Mouse (Mus musculus): ENCODE measurements at regions not wholly inside any gene's neighbourhood (a gene's known extent, or its start where the extent isn't known, plus 50 kb on each side); places are given as distances from the start of the nearest gene placed in this dataset.
A peak's percentile ranks its signal among the peaks of the same experiment; 100 is the strongest.

- Histone ChIP-seq H3K9me3 (no peaks in the 10 kb centered on the region), H3K4me2 (no peak overlapping the region), H3K36me3 (no peaks in the 10 kb centered on the region), H3K4me3 (no peak overlapping the region), H3K27ac (replicated peaks) (no peak overlapping the region), H3K4me1 (replicated peaks) (peaks cover 31% of the 10 kb centered on the region), H3K27me3 (no peaks in the 10 kb centered on the region; the same call in 1 of the 2 replicates), H3K9ac (no peak overlapping the region)
- 86% methylated on average over 10 of the region's 10 CpGs for WGBS
- no peak for ATAC-seq (ENCODE audit: low read depth)
Measured at GRCm38 (mm10) chr13:107944831-107945230, 99.4 kb upstream of the Smim15 start.

GRCm38 (mm10) chr13:107942979-107943378, 101.3 kb upstream of the Smim15 start:
- no peak for ATAC-seq (ENCODE audit: low read depth)
- no peaks in the 10 kb centered on the region for H3K9me3 ChIP-seq
- no peak overlapping the region for H3K9ac ChIP-seq
- H3K36me3 ChIP-seq, result no peaks in the 10 kb centered on the region
- no peak overlapping the region for H3K4me3 ChIP-seq
- 49% methylated on average over 4 of the region's 4 CpGs for WGBS
- 0 out of 2 replicates have a peak overlapping the region, but pooled peaks have one; percentile 39 for H3K27ac ChIP-seq (replicated peaks)
- no peak overlapping the region for H3K4me2 ChIP-seq
- peaks cover 32% of the 10 kb centered on the region for H3K4me1 ChIP-seq (replicated peaks)
- H3K27me3 ChIP-seq, result no peaks in the 10 kb centered on the region; the same call in 1 of the 2 replicates

- Histone ChIP-seq H3K27me3 (no peaks in the 10 kb centered on the region; the same call in 1 of the 2 replicates), H3K27ac (replicated peaks) (peak overlapping the region; percentile 39; the same call in 1 of the 2 replicates), H3K9ac (no peak overlapping the region), H3K9me3 (no peaks in the 10 kb centered on the region), H3K36me3 (no peaks in the 10 kb centered on the region), H3K4me3 (no peak overlapping the region), H3K4me1 (replicated peaks) (peaks cover 32% of the 10 kb centered on the region), H3K4me2 (peak overlapping the region; percentile 5; the same call in 1 of the 2 replicates)
- WGBS, result 13% methylated on average over 11 of the region's 11 CpGs
- ATAC-seq (ENCODE audit: low read depth), result peak; percentile 73
Measured at GRCm38 (mm10) chr13:107942297-107942962, 101.8 kb upstream of the Smim15 start.

DNA sequence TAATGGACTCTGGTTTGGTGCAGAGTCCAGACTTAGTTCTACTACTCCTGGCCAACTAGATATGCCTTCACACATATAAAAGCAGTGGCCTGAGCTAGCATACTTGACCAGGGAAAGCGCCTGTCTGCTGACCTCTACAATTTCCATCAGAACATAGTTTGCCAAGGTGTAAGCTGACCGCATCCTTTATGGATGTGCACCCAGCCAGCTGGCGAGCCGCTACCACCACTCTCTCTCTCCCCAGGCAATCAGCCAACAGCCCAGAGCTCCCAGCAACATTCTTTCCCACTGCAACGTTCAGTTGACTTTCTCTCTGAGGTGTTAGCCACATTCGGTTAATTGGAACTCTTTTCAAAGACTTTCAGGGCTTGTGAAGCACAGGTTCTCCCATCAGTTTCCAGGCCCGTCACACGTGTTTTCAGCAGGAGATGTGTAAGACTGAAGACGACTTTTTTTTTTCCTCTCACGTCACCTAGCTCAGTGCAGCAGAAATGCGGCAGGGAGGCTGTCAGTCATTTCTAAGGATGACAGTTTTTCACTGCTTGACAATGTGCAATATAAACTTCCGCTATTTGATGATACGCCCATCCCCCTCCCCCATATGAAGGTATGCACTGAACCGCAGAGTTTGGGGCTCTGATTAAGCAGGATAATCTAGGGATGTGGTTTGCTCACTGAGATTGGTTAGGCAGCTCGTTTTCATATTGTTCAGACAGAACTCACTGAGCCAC, 104.2 kb upstream of the Smim15 start:
- H3K9ac ChIP-seq, result no peak overlapping the region
- H3K4me2 ChIP-seq, result no peak overlapping the region
- H3K4me3 ChIP-seq, result no peak overlapping the region
- no peak overlapping the region for H3K27ac ChIP-seq (replicated peaks)
- WGBS, result 66% methylated on average over 15 of the region's 15 CpGs
- no peaks in the 10 kb centered on the region for H3K9me3 ChIP-seq
- no peaks in the 10 kb centered on the region; the same call in 1 of the 2 replicates for H3K27me3 ChIP-seq
- peaks cover 26% of the 10 kb centered on the region for H3K4me1 ChIP-seq (replicated peaks)
- ATAC-seq (ENCODE audit: low read depth), result no peak
- H3K36me3 ChIP-seq, result no peaks in the 10 kb centered on the region

- 70% methylated on average over 12 of the region's 12 CpGs for WGBS
- H3K4me2 ChIP-seq, result no peak overlapping the region
- no peaks in the 10 kb centered on the region for H3K9me3 ChIP-seq
- no peaks in the 10 kb centered on the region for H3K27me3 ChIP-seq
- no peaks in the 10 kb centered on the region for H3K36me3 ChIP-seq
- no peak overlapping the region for H3K27ac ChIP-seq (replicated peaks)
- peaks cover 34% of the 10 kb centered on the region for H3K4me1 ChIP-seq (replicated peaks)
- no peak overlapping the region for H3K4me3 ChIP-seq
- no peak overlapping the region for H3K9ac ChIP-seq
- ATAC-seq (ENCODE audit: low read depth), result no peak
Measured at GRCm38 (mm10) chr13:107935611-107936010, 108.6 kb upstream of the Smim15 start.

GRCm38 (mm10) chr13:107934691-107935090, 109.6 kb upstream of the Smim15 start:
- Histone ChIP-seq H3K9me3 (no peaks in the 10 kb centered on the region), H3K4me1 (replicated peaks) (peaks cover 26% of the 10 kb centered on the region), H3K27ac (replicated peaks) (no peak overlapping the region), H3K4me2 (0 out of 2 replicates have a peak overlapping the region, but pooled peaks have one; percentile 2), H3K27me3 (no peaks in the 10 kb centered on the region), H3K9ac (no peak overlapping the region), H3K36me3 (no peaks in the 10 kb centered on the region), H3K4me3 (no peak overlapping the region)
- no peak for ATAC-seq (ENCODE audit: low read depth)
- WGBS, result 53% methylated on average over 11 of the region's 11 CpGs

DNA sequence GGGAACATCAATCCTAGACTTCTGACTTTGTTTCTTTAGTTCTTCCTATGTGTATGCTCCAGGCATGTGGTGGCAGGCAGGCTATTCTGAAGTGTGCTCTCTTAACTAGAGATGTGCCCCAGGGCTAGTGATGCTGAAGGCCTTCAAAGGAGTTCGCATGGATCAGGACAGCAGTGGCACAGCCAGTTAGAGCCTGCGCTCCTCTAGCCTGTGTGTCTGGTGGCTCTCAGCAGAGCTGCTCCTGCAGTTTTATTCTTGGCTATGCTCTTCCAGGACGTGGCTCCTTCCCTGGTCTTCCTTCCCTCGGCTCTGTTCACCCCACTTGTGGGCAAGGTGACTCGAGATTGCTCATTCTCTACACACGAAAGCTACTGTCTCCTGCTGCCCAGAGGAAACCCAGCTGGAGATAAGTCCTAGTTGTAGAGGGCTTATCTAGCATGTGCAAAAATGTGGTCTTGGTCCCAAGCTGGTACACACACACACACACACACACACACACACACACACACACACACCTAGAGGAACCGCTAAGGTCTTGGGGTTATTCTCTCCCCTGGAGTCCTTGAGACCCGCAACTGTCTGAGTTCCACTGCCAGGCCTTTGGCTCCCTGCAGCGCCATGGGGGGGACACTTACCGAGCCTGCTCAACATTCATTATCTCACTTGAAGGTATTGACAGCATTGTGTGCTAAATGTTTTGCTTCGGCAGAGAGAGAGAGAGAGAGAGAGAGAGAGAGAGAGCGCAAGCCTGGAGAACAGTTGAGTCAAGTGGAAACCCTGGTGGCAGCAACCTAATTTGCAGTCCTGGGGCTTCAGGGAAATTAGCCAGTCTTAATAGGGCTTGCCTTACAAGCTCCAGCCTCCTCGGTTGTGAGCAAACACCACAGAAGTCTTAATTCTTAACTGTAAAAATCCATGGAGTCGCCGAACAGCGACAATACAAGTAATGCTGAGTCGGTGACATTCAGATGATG, 110.4 kb upstream of the Smim15 start:
- no peaks in the 10 kb centered on the region for H3K27me3 ChIP-seq
- WGBS, result 45% methylated on average over 17 of the region's 17 CpGs
- no peak overlapping the region for H3K9ac ChIP-seq
- 0 out of 2 replicates have a peak, but pooled peaks have one; percentile 47 for ATAC-seq (ENCODE audit: low read depth)
- H3K4me3 ChIP-seq, result no peak overlapping the region
- H3K9me3 ChIP-seq, result no peaks in the 10 kb centered on the region
- H3K4me1 ChIP-seq (replicated peaks), result peaks cover 33% of the 10 kb centered on the region
- no peak overlapping the region for H3K27ac ChIP-seq (replicated peaks)
- 0 out of 2 replicates have a peak overlapping the region, but pooled peaks have one; percentile 2 for H3K4me2 ChIP-seq
- H3K36me3 ChIP-seq, result no peaks in the 10 kb centered on the region

GRCm38 (mm10) chr13:107932423-107933032, 111.7 kb upstream of the Smim15 start:
- no peak; the same call in 1 of the 2 replicates for ATAC-seq (ENCODE audit: low read depth)
- Histone ChIP-seq H3K4me2 (no peak overlapping the region), H3K9me3 (no peaks in the 10 kb centered on the region), H3K27me3 (no peaks in the 10 kb centered on the region), H3K27ac (replicated peaks) (no peak overlapping the region), H3K36me3 (no peaks in the 10 kb centered on the region), H3K4me3 (no peak overlapping the region), H3K4me1 (replicated peaks) (peaks cover 33% of the 10 kb centered on the region), H3K9ac (no peak overlapping the region)
- WGBS, result 46% methylated on average over 12 of the region's 12 CpGs

GRCm38 (mm10) chr13:107931216-107931615, 113.0 kb upstream of the Smim15 start:
- Histone ChIP-seq H3K4me2 (no peak overlapping the region), H3K4me1 (replicated peaks) (peaks cover 33% of the 10 kb centered on the region), H3K36me3 (no peaks in the 10 kb centered on the region), H3K9me3 (no peaks in the 10 kb centered on the region), H3K4me3 (no peak overlapping the region), H3K27ac (replicated peaks) (no peak overlapping the region), H3K27me3 (no peaks in the 10 kb centered on the region), H3K9ac (no peak overlapping the region)
- ATAC-seq (ENCODE audit: low read depth), result no peak
- 63% methylated on average over 7 of the region's 7 CpGs for WGBS

DNA sequence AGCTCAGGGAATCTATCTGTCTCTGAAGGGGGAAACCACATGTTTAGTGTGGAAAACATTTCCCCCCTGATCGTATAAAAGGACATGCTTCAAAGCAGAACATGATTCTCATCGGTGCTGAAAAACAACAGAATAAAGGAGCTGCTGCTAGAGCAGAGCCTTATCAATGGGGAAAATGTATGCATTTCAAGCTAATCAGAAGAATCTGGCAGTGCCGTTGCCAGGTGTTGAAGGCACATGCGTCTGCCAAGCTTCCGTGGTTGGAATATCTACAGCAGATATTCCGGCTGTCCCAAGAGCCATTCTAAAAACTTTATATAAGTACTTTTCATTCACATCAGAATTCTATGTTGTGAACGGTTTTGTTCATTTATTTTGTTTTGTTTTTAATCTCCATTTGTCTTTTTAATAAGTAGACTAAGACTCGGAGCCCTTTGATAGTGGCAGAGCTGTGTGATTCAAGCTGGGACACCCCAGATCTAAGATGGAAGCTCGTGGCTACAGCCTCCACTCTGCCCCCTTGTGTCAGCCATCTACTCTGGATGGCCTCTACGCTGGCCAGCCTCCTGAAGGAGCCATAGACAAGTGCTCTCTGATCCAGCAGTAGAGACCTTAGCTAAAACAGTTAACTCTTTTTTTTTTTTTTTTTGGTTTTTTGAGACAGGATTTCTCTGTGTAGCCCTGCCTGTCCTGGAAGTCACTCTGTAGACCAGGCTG, 116.6 kb upstream of the Smim15 start:
- Histone ChIP-seq H3K4me3 (no peak overlapping the region), H3K27ac (replicated peaks) (no peak overlapping the region), H3K9me3 (no peaks in the 10 kb centered on the region), H3K9ac (no peak overlapping the region), H3K27me3 (no peaks in the 10 kb centered on the region), H3K4me1 (replicated peaks) (peaks cover 34% of the 10 kb centered on the region), H3K36me3 (no peaks in the 10 kb centered on the region), H3K4me2 (no peak overlapping the region)
- ATAC-seq (ENCODE audit: low read depth), result no peak
- 81% methylated on average over 10 of the region's 10 CpGs for WGBS

- no peak for ATAC-seq (ENCODE audit: low read depth)
- Histone ChIP-seq H3K36me3 (no peaks in the 10 kb centered on the region), H3K9ac (no peak overlapping the region), H3K4me2 (no peak overlapping the region), H3K4me1 (replicated peaks) (peaks cover 26% of the 10 kb centered on the region), H3K27ac (replicated peaks) (no peak overlapping the region), H3K27me3 (no peaks in the 10 kb centered on the region), H3K9me3 (no peaks in the 10 kb centered on the region), H3K4me3 (no peak overlapping the region)
- WGBS, result 63% methylated on average over 8 of the region's 8 CpGs
Measured at GRCm38 (mm10) chr13:107925470-107925869, 118.8 kb upstream of the Smim15 start.
